Mouse (Mus musculus) heart, embryonic 15.5 days (tissue): ENCODE results near the gene Hap1. TPM values are rescaled to one million over a fixed set of nuclear protein-coding genes. Genes with fewer than 3 reads are reported as not detected.
"Not testable (repeated sequence)": the region's sequence is repeated elsewhere in the genome, so short reads cannot be mapped to it uniquely, and the experiment has no call there.

Source experiments
- ATAC-seq: fragments of 200-750 bp; cut with Nextera tagmentation; replicated peaks from 2 replicates; pipeline ENCODE4 v1.8.0; 2017; ENCODE audit warnings: low read depth, moderate TSS enrichment; ENCODE audit not compliant: insufficient number of reproducible peaks, insufficient read depth, low FRiP score
- H3K27ac ChIP-seq: fragments of 300-500 bp; sonication (generic); 2 replicates; pipeline ENCODE4 v1.5.1; 2015; ENCODE audit warnings: mild to moderate bottlenecking, inconsistent platforms
- H3K27me3 ChIP-seq: fragments of 300-500 bp; sonication (generic); 2 replicates; pipeline ENCODE4 v1.6.1; 2015; ENCODE audit warnings: inconsistent platforms
- H3K36me3 ChIP-seq: fragments of 300-500 bp; sonication (generic); 2 replicates; pipeline ENCODE4 v1.6.1; 2015; ENCODE audit warnings: mild to moderate bottlenecking, inconsistent platforms
- H3K4me1 ChIP-seq: fragments of 300-500 bp; sonication (generic); replicated peaks from 2 replicates; pipeline ENCODE4 v1.6.1; 2015; ENCODE audit warnings: inconsistent platforms
- H3K4me2 ChIP-seq: fragments of 300-500 bp; sonication (generic); 2 replicates; pipeline ENCODE4 v1.6.1; 2015; ENCODE audit warnings: inconsistent platforms, mild to moderate bottlenecking, moderate library complexity
- H3K4me3 ChIP-seq: fragments of 300-500 bp; sonication (generic); 2 replicates; pipeline ENCODE4 v1.5.1; 2015; ENCODE audit warnings: mild to moderate bottlenecking, inconsistent platforms
- H3K9ac ChIP-seq: fragments of 300-500 bp; sonication (generic); 2 replicates; pipeline ENCODE4 v1.6.1; 2015; ENCODE audit warnings: mild to moderate bottlenecking, inconsistent platforms
- H3K9me3 ChIP-seq: fragments of 300-500 bp; sonication (generic); replicated peaks from 2 replicates; pipeline ENCODE4 v1.6.1; 2016; ENCODE audit warnings: inconsistent platforms
- WGBS: fragments of 180-500 bp; shearing (Covaris S2); methylation state at CpG from one replicate; pipeline ENCODE4 v1.1.7; 2015; ENCODE audit warnings: mixed read lengths; 5-methylcytosine and 5-hydroxymethylcytosine counted together
- polyA plus RNA-seq: library from polyadenylated mRNA; unstranded; fragments of >200 nt; fragmentation: Nextera tagmentation; extraction: Ambion mirVana; gene quantifications from 2 replicates; pipeline ENCODE4 v1.2.1, GENCODE M21; 2015

Hap1 gene
- polyA plus RNA-seq, 1 experiment from 2014 or later = 5.3 TPM

- Histone ChIP-seq H3K27me3 (peaks cover 32% of the 10 kb centered on the region), H3K9ac (peak overlapping the region; percentile 41; the same call in 1 of the 2 replicates), H3K27ac (no peak overlapping the region), H3K9me3 (no peaks in the 10 kb centered on the region), H3K4me2 (no peak overlapping the region), H3K4me3 (no peak overlapping the region), H3K36me3 (no peaks in the 10 kb centered on the region), H3K4me1 (peaks cover 16% of the 10 kb centered on the region)
- WGBS = 30% methylated on average over 10 of the region's 10 CpGs
- ATAC-seq = no peak
These were observed 3.7 kb downstream of the Hap1 start for GRCm38 (mm10) chr11:100352076-100352857.

DNA sequence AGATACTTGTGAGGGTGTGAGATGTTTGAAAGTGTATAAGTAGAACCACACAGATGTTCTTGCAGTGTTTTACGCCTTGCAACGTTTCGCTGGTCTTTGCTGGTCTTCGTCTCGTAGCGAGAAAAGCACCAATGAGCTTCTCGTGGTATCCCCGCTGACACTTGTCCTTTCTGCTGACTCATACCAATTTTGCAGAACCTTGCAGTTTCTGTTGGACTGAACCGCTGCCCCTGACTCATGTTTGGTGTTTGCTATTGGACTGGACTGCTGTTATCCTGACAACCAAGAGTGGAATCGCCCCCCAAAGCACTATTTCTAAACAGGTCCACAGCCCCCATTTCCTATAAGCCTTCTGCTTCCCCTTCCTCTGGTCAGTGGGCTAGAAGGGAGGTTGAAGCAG lies 11.7 kb downstream of the Hap1 start:
- Histone ChIP-seq H3K4me2 (no peak overlapping the region), H3K4me3 (no peak overlapping the region), H3K36me3 (no peaks in the 10 kb centered on the region), H3K4me1 (no peaks in the 10 kb centered on the region), H3K27me3 (0 out of 2 replicates have a peak, but pooled peaks cover 2% of the 10 kb centered on the region), H3K27ac (no peak overlapping the region), H3K9ac (no peak overlapping the region), H3K9me3 (no peaks in the 10 kb centered on the region)
- no peak for ATAC-seq
- WGBS = 82% methylated on average over 10 of the region's 10 CpGs

- 58% methylated on average over 3 of the region's 3 CpGs for WGBS
These were observed 20.2 kb downstream of the Hap1 start for GRCm38 (mm10) chr11:100335731-100336130.

GRCm38 (mm10) chr11:100333944-100334457 lies 21.9 kb downstream of the Hap1 start, which contains the start of gene Gast:
Gast (plus strand) TSS chr11:100334407.
- no peak for ATAC-seq

More at GRCm38 (mm10) chr11:100335731-100336130, 20.2 kb downstream of the Hap1 start:
- ATAC-seq = no peak
- no peaks in the 10 kb centered on the region for H3K27me3 ChIP-seq
- H3K27ac ChIP-seq = no peak overlapping the region
- H3K4me2 ChIP-seq = no peak overlapping the region
- no peaks in the 10 kb centered on the region for H3K4me1 ChIP-seq
- H3K9me3 ChIP-seq = no peaks in the 10 kb centered on the region
- no peak overlapping the region for H3K4me3 ChIP-seq
- H3K36me3 ChIP-seq = no peaks in the 10 kb centered on the region
- no peak overlapping the region for H3K9ac ChIP-seq

GRCm38 (mm10) chr11:100332766-100333515 lies 23.0 kb downstream of the Hap1 start:
- H3K27me3 ChIP-seq = no peaks in the 10 kb centered on the region
- H3K9me3 ChIP-seq = no peaks in the 10 kb centered on the region
- H3K4me1 ChIP-seq = no peaks in the 10 kb centered on the region
- 64% methylated on average over 9 of the region's 9 CpGs for WGBS
- no peaks in the 10 kb centered on the region for H3K36me3 ChIP-seq
- H3K27ac ChIP-seq = no peak overlapping the region
- H3K9ac ChIP-seq = no peak overlapping the region
- H3K4me2 ChIP-seq = no peak overlapping the region
- H3K4me3 ChIP-seq = no peak overlapping the region
- no peak for ATAC-seq

More at GRCm38 (mm10) chr11:100333944-100334457, 21.9 kb downstream of the Hap1 start, which contains the start of gene Gast:
- Histone ChIP-seq H3K4me2 (no peak within 1 kb of the TSS), H3K27ac (no peak within 1 kb of the TSS), H3K27me3 (no peaks in the 10 kb centered on the region), H3K9me3 (no peaks in the 10 kb centered on the region), H3K4me1 (no peaks in the 10 kb centered on the region), H3K36me3 (no peaks in the 10 kb centered on the region), H3K9ac (no peak within 1 kb of the TSS), H3K4me3 (no peak within 1 kb of the TSS)
- WGBS = 71% methylated on average over 6 of the region's 6 CpGs

GRCm38 (mm10) chr11:100330816-100331375 lies 25.0 kb downstream of the Hap1 start:
- H3K36me3 ChIP-seq, H3K27ac ChIP-seq, H3K9me3 ChIP-seq, ATAC-seq, H3K4me2 ChIP-seq, H3K9ac ChIP-seq, H3K4me3 ChIP-seq, H3K27me3 ChIP-seq: not testable (repeated sequence)
- peaks cover 11% of the 10 kb centered on the region for H3K4me1 ChIP-seq
- WGBS = 65% methylated on average over 8 of the region's 8 CpGs

- ATAC-seq = no peak
- no peaks in the 10 kb centered on the region for H3K27me3 ChIP-seq
- no peak overlapping the region for H3K4me2 ChIP-seq
- peaks cover 11% of the 10 kb centered on the region for H3K4me1 ChIP-seq
- no peaks in the 10 kb centered on the region for H3K9me3 ChIP-seq
- WGBS = 66% methylated on average over 16 of the region's 16 CpGs
- no peak overlapping the region for H3K27ac ChIP-seq
- no peak overlapping the region for H3K9ac ChIP-seq
- no peaks in the 10 kb centered on the region for H3K36me3 ChIP-seq
- no peak overlapping the region for H3K4me3 ChIP-seq
These were observed 25.7 kb downstream of the Hap1 start for GRCm38 (mm10) chr11:100330235-100330634.

GRCm38 (mm10) chr11:100327761-100328160 lies 28.2 kb downstream of the Hap1 start:
- H3K9me3 ChIP-seq = no peaks in the 10 kb centered on the region
- H3K4me2 ChIP-seq = no peak overlapping the region
- no peak overlapping the region for H3K4me3 ChIP-seq
- WGBS = 71% methylated on average over 6 of the region's 6 CpGs
- no peak overlapping the region for H3K9ac ChIP-seq
- no peak overlapping the region for H3K27ac ChIP-seq
- H3K4me1 ChIP-seq = peaks cover 11% of the 10 kb centered on the region
- ATAC-seq = no peak
- H3K36me3 ChIP-seq = peaks cover under 1% of the 10 kb centered on the region
- H3K27me3 ChIP-seq = no peaks in the 10 kb centered on the region

- Histone ChIP-seq H3K4me3 (no peak overlapping the region), H3K9me3 (no peaks in the 10 kb centered on the region), H3K4me1 (peaks cover 13% of the 10 kb centered on the region), H3K36me3 (peaks cover 5% of the 10 kb centered on the region), H3K27ac (no peak overlapping the region), H3K4me2 (no peak overlapping the region), H3K9ac (no peak overlapping the region), H3K27me3 (no peaks in the 10 kb centered on the region)
- ATAC-seq = no peak; the same call in 1 of the 2 replicates
- WGBS = 37% methylated on average over 11 of the region's 11 CpGs
These were observed 28.6 kb downstream of the Hap1 start for GRCm38 (mm10) chr11:100327316-100327715.

GRCm38 (mm10) chr11:100325062-100325629 lies 30.8 kb downstream of the Hap1 start:
- Histone ChIP-seq H3K36me3 (peaks cover 19% of the 10 kb centered on the region), H3K4me3 (no peak overlapping the region), H3K9me3 (no peaks in the 10 kb centered on the region), H3K9ac (no peak overlapping the region), H3K27me3 (no peaks in the 10 kb centered on the region), H3K27ac (no peak overlapping the region), H3K4me2 (no peak overlapping the region), H3K4me1 (peaks cover 23% of the 10 kb centered on the region)
- ATAC-seq = no peak
- WGBS = 72% methylated on average over 11 of the region's 11 CpGs

DNA sequence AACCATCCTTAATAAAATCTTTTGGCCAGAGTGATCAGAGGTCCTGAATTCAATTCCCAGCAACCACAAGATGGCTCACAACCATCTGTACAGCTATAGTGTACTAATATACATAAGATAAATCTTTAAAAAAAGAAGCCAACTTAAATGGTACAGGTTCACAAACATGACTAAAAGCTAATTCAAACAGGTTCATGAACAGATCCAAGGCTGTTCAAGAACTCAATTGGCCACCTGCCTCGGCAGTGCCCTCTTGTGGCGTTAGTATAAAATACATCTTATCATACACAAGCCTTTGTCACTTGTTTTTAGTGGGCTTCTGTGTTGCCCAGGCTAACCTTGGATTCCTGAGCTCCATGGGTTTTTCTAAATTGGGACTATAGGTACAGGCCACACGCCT lies 32.4 kb downstream of the Hap1 start:
- Histone ChIP-seq H3K36me3 (peaks cover 19% of the 10 kb centered on the region), H3K4me2 (no peak overlapping the region), H3K4me3 (no peak overlapping the region), H3K9me3 (no peaks in the 10 kb centered on the region), H3K27ac (no peak overlapping the region), H3K4me1 (peaks cover 26% of the 10 kb centered on the region), H3K9ac (no peak overlapping the region), H3K27me3 (no peaks in the 10 kb centered on the region)
- ATAC-seq = no peak
- WGBS = 22% methylated on average over 3 of the region's 3 CpGs
